Mouse (Mus musculus) CD4-positive helper T cell, adult 2 months (primary cell): Measurements from ENCODE around the gene Lsamp.

ENCODE experiments used
- DNase-seq: peaks from one replicate; pipeline ENCODE4 v3.0.0-alpha.2; 2012; ENCODE audit warnings: low read depth, missing footprints, low spot score

Lsamp gene

DNA sequence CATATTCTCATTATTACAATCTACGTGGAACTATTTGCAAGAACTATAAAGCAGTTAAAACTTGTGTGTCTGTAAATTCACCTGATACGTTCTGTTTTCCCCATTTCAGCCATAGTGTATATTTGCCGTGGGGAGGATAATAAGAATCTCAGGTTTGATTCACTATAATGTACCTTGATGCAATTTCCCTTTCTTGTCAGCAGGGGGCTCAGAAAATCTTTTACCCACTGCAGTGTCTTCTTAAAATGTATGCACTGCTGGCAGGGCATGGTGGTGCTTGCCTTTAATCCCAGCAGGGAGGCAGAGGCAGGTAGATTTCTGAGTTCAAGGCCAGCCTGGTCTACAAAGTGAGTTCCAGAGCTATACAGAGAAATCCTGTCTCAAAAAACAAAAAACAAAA is 287.7 kb downstream of the Lsamp start:
- DNase-seq: no peak

DNA sequence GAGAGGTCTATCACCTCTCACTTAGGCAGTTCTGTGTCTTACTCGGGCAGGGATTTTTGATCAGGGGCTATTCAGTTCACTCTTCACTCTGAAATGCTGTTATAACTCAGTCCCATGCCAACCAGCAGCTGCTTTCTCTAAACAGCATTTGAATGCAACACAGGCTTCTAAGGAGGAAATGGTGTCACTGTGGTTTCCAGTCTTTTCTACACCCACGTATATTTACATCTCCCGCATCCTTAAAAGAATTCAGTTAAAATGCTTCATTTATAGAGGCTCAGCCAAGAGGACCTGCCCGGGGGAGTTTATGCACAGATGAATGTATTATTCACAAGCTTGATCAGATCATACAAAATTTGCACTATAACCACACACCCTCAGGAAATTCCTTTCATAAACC is 306.0 kb downstream of the Lsamp start:
- DNase-seq: no peak

DNA sequence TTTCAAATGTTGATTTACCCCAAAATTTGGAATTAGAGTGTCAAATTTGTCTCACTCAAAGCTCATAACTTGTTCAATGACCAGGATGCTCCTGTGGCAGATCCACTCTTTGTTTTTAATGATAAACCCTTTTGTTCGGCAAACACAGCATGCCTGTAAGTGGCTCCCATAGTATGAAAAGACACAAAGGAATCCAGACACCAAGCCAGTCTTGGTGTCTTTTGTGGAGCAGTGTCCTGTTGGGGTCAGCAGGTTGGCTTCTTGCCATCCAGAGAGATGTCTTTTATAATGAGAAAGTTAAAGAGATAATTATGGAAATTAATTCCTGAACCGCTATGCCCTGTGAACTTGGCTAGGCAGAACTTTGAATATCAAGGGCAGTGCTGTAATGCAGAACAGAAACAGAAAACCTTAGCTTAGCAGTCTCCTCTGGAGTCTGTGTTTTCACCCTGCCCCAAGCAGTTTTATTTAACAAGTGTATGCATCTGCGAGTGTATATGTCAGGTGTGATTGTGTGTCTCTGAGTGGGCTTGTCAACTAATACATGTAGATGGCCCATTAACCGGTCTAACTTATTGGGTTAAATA is 310.2 kb downstream of the Lsamp start:
- DNase-seq: no peak

DNA sequence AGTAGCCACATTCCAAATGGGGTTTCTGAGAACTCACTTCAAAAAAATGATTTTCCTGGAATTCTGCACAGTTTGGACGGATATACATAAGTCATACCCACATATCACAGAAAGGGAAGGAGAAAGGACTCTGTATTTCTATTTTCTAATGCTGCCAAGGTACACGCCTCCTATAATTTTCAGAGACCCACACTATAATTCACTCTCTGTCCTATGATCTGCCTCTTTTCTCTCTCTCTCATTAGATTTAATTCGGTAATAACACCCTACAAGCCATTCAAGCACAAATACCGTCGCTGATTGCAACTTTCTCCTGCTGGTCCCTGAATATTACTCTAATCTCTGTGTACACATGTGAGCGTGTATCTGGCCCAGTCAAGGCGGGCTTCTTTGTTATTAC is 311.1 kb downstream of the Lsamp start:
- no peak for DNase-seq

DNA sequence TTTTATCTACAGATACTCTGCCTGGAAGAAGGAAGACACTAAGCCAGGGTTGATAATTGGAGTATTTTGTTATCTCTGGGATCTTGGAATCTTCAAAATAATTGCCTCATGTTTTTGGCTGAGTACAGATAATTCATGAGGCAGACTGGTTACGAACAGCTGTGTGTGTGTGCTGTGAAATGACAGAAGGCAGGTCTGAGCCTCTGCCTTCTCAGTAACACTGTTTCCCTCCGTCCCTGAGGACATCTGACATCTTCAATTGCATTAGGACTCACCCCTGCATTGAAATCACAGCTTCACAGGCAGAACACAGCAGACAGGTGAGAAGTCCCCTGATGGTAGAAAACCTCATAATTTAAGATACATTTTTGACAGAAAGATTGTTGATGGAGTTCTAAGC is 323.5 kb downstream of the Lsamp start:
- no peak for DNase-seq

DNA sequence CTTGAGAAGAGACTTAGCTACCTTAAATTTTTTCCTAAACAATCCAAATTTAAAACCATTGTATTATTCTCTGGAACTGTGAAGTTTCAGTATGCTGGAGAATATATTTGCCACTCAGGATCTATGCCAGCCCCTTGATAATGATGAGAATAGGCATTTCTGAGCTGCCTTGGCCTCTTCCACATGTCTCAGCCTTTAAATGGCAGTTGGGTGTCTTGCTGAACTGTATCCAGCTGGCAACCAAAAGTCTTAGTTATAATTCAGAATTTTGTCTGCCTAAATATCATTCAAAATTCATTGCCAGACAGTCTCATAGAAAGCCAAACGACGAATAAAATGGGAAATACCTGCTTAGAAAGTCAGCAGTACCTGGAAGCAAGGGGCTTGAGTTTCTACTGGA is 332.0 kb downstream of the Lsamp start:
- no peak for DNase-seq

DNA sequence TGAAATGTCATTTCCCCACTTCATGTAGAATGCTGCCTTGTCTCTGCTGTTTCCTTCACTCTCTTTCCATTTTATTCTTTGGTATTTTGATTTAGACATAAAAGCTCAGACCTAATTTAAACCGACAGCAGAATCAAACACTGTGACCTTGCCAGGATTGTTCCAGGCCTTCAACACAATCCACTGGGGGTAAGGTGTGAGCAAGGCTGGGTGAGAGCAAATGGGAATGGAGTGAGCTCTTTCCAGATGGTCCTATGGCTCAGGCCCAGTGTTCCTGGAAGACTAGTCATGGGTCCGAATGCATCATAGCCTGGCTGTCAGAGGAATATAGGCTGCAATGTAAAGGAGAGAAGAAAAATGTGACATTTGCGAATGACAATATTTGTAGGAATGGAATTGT is 340.6 kb downstream of the Lsamp start:
- no peak for DNase-seq

DNA sequence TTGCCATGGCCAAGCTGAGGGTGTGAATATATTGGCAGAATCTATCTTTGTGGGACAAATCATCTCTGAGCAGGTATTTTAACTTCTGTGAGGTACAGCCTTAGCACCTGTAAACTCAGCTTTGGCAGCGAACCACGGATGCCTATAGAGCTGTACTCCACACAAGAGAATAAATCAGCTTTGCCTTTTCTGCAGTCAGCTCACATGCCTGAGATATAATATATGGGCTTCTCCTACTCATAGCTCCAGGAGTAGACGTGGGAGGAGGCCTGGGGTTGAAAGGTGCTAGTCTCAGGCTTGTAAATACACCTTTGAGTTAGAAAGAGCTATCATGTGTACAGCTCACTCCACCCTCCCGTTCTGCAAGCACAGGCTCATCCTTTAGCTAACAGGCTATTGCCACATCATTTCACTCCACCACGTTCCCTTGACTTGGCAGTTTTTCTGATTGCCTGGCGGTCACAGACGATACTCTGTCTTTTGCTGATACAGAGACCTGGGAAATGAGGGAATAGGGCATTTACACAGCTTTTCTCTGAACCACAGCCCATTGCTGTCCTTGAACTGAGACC is 344.2 kb downstream of the Lsamp start:
- no peak for DNase-seq

DNA sequence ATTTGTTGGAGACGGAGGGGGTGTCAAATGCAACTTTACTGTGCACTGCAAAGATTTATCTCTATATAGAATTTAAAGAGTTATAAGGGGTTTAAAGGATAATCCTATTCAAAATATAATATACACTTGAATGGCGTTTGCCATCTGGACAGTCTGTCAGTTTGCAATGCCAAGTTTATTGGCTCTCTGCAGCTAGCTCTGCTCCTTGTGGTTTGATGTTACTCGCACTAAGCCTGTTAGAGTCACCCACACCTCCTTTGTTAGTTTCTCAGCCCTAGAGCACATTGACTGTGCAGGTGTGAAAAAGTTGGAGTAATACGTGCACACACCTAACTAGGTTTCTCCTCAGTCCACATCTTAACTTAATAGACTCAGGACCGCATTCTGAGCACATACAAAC is 385.5 kb downstream of the Lsamp start:
- DNase-seq: no peak

DNA sequence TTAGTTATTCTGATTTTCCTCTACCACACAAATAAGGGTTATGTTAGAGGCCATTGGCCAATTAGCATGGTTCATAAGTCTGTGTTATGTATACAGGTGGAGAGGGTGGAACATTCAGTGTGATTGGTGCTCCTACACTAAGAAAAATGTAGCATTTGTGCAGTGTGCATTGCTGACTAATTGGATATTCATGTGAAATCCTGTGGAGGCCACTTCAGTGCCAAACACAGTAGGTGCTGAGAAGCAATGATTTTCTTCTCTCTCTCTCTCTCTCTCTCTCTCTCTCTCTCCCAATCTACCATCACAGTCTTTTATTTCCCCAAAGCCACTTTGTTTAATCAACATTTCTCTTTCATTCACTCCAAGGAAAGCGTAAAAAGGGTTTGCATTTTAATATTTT is 387.1 kb downstream of the Lsamp start:
- DNase-seq: no peak

DNA sequence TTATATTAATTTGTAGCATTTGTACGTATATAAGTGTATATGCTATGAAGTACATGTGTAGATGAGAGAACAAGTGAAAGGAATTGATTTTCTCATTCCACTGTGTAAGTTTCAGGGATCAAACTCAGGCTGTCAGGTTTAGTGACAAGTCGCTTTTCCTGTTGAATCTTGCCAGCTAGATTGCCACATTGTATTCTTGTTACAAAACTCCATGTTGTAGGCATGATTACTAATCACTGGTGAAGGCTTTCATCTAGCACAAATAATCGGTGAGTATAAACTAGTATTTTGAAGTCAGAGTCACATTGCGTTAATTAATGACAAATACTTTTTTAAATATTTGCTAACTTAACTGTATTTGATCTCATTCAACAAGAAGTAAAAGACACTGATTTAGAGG is 391.2 kb downstream of the Lsamp start:
- DNase-seq: no peak

DNA sequence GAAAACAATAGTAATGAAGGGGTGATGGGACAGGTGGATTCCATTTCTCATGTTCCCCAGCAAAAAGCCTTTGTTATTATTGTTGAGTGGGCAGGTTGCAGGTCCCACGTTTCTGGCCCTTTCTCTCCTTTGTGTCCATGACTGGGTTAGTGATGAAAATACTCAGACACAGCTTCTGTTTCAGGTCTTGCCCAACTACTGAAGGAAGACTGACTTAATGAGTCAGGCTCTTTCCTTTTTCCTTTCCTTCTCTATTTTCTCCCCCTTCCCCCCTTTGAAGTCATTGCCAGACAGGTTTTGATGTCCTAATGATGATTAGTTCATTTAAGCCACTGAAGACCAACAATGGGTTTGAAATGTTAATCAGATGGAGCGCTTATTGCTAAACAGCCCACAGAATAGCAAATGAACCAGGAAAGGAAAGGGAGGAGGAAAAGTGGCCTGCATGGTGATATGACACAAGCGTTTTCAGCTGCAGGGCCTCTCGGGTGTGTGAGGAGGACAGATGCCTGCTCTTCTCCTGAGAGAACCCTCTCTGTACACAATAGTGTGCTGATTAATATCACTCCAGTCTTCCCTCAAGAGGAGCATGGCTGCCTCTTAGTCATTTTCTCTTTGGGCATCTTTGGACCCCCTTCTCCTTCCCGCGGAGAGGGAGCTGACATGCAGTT is 393.1 kb downstream of the Lsamp start:
- DNase-seq: no peak

DNA sequence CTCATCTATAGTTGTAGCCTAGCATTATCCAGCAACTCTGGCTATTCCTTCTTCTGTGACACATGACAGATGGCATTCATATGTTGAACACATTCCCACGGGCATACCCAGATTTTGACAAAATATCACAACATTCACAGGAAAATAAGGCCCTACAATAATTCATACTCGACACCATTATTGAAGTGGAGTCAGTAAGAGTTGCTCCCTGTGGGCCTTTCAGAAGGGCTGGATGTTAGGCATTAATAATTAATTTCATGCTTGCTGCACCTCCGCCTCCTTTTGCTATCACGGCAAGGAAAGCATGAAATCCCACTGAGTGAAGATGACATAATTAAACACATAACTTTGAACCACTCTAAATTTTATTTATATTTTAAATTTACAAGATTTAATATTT is 407.9 kb downstream of the Lsamp start:
- DNase-seq: no peak

DNA sequence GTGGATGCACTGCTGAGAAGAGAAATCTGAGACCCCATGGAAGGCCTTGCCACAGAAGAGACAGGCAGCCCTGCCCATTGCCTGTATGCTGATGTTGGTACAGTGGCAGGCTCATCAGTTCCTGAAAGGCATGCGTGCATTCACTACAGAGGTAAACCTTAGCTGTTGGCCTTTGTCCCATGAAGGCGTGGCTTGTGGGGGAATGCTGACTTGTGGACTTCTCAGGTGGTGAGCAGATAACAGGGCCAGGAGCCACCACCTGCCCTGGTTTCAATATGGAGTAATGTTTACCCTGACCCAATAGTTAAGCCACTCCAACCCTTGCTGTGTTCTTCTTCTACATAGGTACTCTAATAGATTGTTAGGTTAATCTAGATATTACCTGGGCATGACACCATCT is 415.4 kb downstream of the Lsamp start:
- no peak for DNase-seq

DNA sequence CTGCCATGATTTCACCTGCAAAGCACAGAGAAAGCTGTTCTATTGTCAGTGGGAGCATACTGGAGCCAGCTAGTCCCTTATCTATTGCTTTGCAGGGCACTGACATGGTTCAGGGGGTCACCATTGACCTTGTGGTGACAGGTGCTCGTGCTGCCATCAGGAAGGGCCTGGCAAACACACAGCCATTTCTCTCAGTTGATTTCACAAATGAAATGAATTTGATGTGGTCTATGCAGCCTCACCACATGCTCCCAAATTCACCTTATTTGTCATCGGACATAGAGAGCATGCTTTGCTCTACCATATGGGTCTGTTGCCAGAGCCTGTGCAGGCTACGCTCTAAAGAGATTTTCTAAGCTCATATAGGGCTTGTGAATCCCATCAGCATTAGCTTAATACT is 450.1 kb downstream of the Lsamp start:
- no peak for DNase-seq

DNA sequence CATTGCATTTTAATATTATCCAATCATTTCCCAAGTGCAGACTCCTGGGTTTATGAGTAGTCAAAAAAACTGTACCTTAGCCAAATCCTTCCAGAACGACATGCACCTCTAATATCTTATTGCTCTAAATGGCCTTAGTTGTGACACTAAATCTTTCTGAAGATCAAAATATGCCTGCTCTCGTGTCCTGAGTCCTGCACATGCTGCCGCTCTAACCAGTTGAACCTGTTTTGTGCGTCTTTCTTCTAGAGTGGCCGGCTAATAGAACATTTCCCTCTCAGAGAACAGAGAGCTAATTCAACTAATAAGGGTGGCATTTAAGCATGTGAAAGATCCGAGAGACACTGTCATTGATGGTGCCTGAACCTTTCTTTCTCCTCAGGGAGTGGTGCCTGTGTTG is 452.3 kb downstream of the Lsamp start:
- DNase-seq: no peak

DNA sequence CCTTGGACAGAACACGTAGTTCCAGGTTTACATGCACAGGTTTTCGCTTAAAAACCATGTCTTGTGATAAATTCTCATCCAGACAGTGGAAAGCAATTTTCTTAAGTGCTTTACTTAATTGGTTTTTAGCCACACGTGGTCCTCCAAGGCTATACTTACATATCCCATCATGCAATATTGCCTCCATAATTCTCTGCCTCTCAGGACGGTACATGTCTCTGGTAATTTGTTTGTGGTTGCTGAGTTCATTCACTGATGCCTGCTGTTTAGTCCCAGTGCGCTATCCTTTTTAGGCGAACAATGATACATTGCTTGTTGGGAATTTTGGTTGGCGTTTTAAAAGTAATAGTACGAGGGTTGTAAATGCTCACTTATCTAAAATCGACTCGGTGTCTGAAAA is 453.7 kb downstream of the Lsamp start:
- DNase-seq: no peak

DNA sequence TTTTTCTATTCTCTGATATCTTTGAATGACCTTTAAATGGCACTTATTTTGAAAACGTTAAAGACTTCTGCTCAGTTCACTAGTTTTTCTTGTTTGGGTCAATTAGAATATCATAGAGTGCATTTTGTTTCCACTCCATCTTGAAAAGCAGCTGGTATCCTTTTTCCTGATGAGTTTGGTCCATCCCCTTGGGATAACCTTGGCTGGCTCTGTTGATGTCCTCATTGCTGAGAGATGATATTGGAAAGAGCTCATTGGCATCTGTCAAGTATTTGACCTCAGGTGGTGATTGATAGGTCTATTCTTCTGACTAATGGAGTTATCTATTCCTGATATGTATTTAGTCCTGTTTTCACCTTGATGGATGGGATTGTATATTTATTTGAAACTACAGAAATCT is 454.7 kb downstream of the Lsamp start:
- no peak for DNase-seq

DNA sequence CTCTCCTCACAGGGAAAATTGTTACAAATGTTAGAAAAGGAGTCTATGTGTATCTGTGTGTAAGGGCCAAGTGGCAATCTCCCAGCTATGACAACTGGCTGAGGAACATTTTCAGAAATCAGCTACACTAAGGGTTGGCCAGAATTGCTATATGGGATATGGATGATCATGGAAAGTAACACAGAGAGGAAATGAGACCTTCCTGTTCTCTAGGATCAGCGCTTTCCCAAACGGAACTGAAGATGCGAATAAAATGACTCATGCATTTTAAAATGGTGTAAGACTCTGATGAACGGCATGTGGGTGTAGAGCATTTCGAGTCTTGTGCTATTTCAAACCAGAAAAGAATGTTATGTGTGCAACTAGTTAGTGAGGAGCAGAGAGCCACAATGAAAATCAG is 462.4 kb downstream of the Lsamp start:
- no peak for DNase-seq

DNA sequence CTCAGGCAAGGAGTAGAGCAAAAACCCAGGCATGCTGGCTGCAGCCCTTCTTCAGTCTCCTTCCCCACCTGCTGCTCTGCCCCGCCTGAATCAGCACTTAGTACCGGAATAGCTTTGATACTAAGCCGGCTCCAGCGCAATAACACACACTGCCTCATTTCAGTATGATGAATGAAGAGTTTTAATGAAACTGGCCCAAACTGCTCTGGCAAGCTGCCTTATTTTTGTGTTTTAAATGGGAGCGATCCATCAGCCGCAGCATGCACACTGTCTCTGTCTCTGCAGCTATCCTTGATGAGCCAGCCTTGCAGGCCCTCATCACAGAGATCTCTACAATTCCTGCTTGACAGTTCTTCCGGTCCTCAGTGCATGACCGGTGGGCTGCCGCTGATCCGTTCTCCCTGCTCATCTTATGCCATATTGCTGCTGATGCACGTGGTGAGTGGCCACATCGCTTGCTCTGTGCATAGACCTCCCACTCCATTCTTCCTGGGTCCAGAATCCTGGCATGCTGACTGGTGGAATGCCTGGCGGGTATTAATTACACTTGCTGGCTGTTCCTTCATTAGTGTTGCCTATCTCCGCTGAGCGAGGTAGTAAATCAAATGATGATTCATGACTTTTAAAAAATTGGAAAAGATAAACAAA is 479.4 kb downstream of the Lsamp start:
- no peak for DNase-seq

DNA sequence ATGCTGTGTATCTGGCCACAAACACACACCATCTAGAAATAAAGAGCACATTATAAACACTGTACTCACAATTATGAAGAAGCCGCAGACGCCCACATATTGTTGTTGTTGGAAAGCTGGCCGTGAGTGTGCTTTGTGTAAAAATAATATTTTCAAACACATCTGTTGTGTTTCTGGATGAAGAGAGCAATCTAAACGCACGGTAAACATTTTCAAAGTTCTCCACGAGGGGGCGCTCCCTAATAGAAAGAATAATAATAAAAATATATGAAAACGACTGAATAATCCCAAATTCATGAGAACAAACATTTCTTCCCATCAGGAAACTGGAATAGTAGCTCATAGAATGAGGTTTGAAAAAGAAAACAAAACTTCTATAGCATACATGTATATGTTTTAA is 482.4 kb downstream of the Lsamp start:
- DNase-seq: no peak

DNA sequence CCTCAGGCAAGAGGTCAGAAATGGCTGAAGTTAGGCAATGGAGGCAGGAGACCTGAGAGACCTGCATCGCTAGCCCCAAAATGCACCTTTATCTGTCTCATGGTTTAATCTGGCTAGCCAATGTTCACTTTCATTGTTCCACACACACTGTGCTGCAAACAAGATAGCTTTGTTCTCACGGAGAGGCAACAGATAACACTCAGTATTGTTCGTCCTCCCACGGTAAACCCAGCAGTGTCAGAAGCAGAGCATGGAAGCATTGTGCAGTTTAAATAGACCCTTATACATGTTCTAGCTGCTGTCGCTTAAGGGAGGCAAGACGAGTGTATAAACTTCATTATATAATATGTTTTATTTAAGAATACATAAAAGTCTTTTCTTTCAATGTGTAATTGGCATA is 486.8 kb downstream of the Lsamp start:
- DNase-seq: no peak

DNA sequence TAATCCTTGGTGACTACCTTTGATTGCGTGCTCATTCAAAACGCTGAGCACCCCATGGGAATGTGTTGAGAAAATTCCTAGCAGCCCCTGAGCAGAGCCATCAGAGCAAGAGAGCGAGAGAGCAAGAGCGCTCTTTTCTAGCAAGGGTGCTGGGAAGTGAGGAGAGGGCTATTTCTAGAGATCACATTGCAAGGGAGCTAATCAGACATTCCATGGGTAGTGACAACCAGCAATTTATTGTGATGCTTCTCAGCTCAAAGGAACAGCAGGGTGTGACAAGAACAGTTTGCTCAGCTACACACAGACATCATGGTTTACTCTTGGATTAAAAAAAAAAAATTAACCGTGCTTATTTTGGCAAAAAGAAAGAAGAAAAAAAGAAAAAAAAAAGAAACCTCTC is 487.8 kb downstream of the Lsamp start:
- no peak for DNase-seq
